Mouse (Mus musculus) liver, postnatal 0 days (tissue): ENCODE measurements around the gene Kcnb1. TPM values are rescaled to one million over a fixed set of nuclear protein-coding genes. Genes with fewer than 3 reads are reported as not detected.

ENCODE experiments used
- ATAC-seq: fragments of 200-750 bp; cut with Nextera tagmentation; 2 replicates; pipeline ENCODE4 v1.8.0; 2017; ENCODE audit warnings: mild to moderate bottlenecking, moderate library complexity
- DNase-seq: peaks from one replicate; pipeline ENCODE4 v3.0.0-alpha.2; 2016
- H3K27ac ChIP-seq: fragments of 300-500 bp; sonication (generic); 2 replicates; pipeline ENCODE4 v1.5.1; 2014; ENCODE audit warnings: antibody characterized with exemption, moderate library complexity, mild to moderate bottlenecking, low read depth
- H3K27me3 ChIP-seq: fragments of 300-500 bp; sonication (generic); 2 replicates; pipeline ENCODE4 v1.6.1; 2014; ENCODE audit warnings: low read length, control low read depth, mixed read lengths; ENCODE audit not compliant: insufficient read depth
- H3K36me3 ChIP-seq: fragments of 300-500 bp; sonication (generic); replicated peaks from 2 replicates; pipeline ENCODE4 v1.6.1; 2014; ENCODE audit warnings: mild to moderate bottlenecking, control low read depth, low read length, moderate library complexity, mixed read lengths; ENCODE audit not compliant: insufficient read depth
- H3K4me1 ChIP-seq: fragments of 300-500 bp; sonication (generic); 2 replicates; pipeline ENCODE4 v1.6.1; 2014; ENCODE audit warnings: antibody characterized with exemption, mild to moderate bottlenecking, control low read depth; ENCODE audit not compliant: insufficient read depth
- H3K4me2 ChIP-seq: fragments of 300-500 bp; sonication (generic); 2 replicates; pipeline ENCODE4 v1.6.1; 2014; ENCODE audit warnings: low read depth, mild to moderate bottlenecking, low read length, moderate library complexity, mixed read lengths
- H3K4me3 ChIP-seq: fragments of 300-500 bp; sonication (generic); 2 replicates; pipeline ENCODE4 v1.5.1; 2014; ENCODE audit warnings: low read depth, low read length
- H3K9ac ChIP-seq: fragments of 300-500 bp; sonication (generic); replicated peaks from 2 replicates; pipeline ENCODE4 v1.6.1; 2014; ENCODE audit warnings: mild to moderate bottlenecking, moderate library complexity
- H3K9me3 ChIP-seq: fragments of 300-500 bp; sonication (generic); 2 replicates; pipeline ENCODE4 v1.6.1; 2016; ENCODE audit warnings: mild to moderate bottlenecking, control low read depth, low read length, mixed read lengths
- CTCF ChIP-seq: sonication (generic); IDR thresholded peaks from 2 replicates; pipeline ENCODE4 v1.5.1; 2016; ENCODE audit warnings: antibody characterized with exemption, low read depth
- EP300 ChIP-seq: IDR thresholded peaks from 2 replicates; pipeline ENCODE4 v1.6.1; 2016; ENCODE audit warnings: antibody characterized with exemption, low read depth, mild to moderate bottlenecking
- WGBS: fragments of 180-500 bp; shearing (Covaris S2); extraction: QIAGEN DNeasy Blood & Tissue Kit; methylation state at CpG from one replicate; pipeline ENCODE4 v1.1.7; 2014; ENCODE audit not compliant: insufficient replicate concordance; 5-methylcytosine and 5-hydroxymethylcytosine counted together
- polyA plus RNA-seq: library from polyadenylated mRNA; unstranded; fragments of >200 nt; fragmentation: Nextera tagmentation; extraction: Ambion mirVana; gene quantifications from 2 replicates; pipeline ENCODE4 v1.2.1, GENCODE M21; 2015

Gene Kcnb1
- polyA plus RNA-seq, 1 experiment from 2014 or later = 0.11 TPM

DNA sequence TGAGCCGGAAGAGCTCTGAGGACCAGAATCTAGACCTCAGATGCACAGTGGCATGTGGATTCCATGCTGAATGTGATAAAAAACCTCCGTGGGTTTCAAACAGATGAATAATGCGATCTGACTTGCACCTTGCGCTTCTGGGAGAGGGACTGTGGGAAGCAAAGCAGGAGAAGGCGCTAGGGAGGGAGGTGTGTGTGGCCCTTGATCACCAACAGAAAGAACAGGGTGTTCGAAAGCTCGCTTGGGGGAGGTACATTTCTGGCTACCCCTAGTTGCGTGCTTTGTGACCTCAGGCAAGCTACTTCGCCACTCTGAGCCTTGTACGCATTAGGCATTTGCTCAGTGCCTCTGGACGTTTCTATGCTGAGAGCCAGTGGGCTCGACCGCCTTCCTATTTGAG, 4.0 kb downstream of the Kcnb1 start:
- ATAC-seq (no peak), DNase-seq (no peak)
- WGBS = 61% methylated on average over 13 of the region's 13 CpGs
- Histone ChIP-seq H3K4me1 (peaks cover 14% of the 10 kb centered on the region), H3K4me3 (no peak overlapping the region), H3K27me3 (peaks cover 37% of the 10 kb centered on the region), H3K36me3 (no peaks in the 10 kb centered on the region), H3K27ac (no peak overlapping the region), H3K4me2 (no peak overlapping the region), H3K9ac (no peak overlapping the region), H3K9me3 (no peaks in the 10 kb centered on the region)
- TF ChIP-seq EP300 (no peak), CTCF (no peak)

DNA sequence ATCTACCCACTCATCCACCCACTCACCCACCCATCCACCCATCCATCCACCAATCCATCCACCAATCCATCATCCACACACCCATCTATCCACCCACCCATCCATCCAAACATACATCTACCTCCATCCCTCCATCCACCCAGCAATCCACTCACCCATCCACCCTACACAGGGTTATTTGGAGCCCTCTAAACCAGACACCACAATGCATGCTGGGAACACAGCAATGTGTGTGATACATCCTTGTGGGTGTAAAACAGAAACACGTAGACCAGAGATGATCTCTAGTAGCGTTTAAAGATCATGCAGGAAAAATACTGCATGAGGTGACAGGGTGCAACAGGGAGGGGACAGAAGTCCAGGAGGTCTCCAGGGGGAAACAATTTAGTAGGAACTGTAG, 4.5 kb downstream of the Kcnb1 start:
- no peak overlapping the region for H3K4me3 ChIP-seq
- 67% methylated on average over 2 of the region's 2 CpGs for WGBS
- ATAC-seq = no peak
- TF ChIP-seq EP300 (no peak), CTCF (no peak)
- H3K27ac ChIP-seq = no peak overlapping the region
- no peaks in the 10 kb centered on the region for H3K9me3 ChIP-seq
- DNase-seq = no peak
- no peaks in the 10 kb centered on the region for H3K36me3 ChIP-seq
- no peak overlapping the region for H3K4me2 ChIP-seq
- H3K4me1 ChIP-seq = peaks cover 14% of the 10 kb centered on the region
- H3K27me3 ChIP-seq = peaks cover 31% of the 10 kb centered on the region
- H3K9ac ChIP-seq = no peak overlapping the region

DNA sequence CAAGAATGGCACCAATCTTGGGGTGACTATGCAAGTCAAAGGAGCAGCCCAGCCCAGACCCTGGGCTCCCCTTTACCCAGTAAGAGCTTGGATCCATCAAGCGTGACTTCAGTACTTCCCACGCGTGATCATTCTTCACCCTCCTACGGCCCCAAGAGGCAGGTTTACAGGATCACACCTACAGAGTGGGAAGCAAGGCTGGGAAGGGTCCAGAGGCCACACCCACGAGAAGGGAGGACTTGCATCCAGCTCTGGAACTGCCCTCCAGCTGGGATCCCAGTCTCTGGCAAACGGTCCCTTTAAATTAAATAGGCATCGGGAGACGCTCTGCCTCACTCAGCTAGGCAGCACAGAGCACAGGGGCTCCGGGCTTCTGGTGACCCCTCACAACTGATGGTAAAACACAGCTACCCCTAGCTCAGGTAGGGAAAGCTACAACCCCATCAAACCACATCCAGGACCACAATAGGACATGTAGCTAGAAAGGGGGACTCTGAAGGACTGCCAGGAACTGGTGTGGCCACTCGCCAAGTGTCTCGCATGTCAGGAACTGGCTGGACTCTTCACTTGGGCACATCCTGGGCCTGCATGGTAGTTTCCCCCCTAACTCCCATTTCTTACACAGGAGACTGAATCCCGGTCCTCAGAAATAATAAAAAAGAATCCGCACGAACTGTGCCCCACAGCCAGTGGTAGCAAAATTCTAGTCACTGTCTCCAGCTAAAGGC, 8.1 kb downstream of the Kcnb1 start:
- DNase-seq = no peak
- Histone ChIP-seq H3K9ac (no peak overlapping the region), H3K27ac (no peak overlapping the region), H3K4me1 (no peaks in the 10 kb centered on the region), H3K9me3 (no peaks in the 10 kb centered on the region), H3K27me3 (0 out of 2 replicates have a peak, but pooled peaks cover 2% of the 10 kb centered on the region), H3K4me3 (no peak overlapping the region), H3K4me2 (no peak overlapping the region), H3K36me3 (no peaks in the 10 kb centered on the region)
- TF ChIP-seq EP300 (no peak), CTCF (no peak)
- no peak for ATAC-seq
- WGBS = 70% methylated on average over 14 of the region's 14 CpGs

DNA sequence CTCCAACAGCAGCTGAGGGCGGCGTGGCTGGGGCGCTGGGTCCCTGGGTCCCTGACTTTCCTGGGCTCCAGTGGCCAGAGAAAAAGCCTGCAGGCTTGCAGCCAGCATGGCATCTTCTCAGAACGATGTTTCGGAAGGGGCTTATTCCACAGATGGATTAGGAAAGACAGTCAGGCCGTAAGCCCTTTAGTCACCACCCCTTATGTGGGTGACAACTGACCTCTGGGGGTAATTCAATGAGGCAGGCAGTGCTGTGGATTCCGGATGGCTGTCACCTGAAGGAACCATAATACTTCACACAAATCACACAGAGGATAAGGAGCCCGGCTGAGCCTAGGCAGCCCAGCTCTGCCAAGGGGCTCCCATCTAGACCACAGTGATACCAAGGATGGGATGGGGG, 8.9 kb downstream of the Kcnb1 start:
- DNase-seq (no peak), ATAC-seq (no peak)
- Histone ChIP-seq H3K4me1 (no peaks in the 10 kb centered on the region), H3K36me3 (no peaks in the 10 kb centered on the region), H3K27me3 (0 out of 2 replicates have a peak, but pooled peaks cover 2% of the 10 kb centered on the region), H3K4me3 (no peak overlapping the region), H3K4me2 (no peak overlapping the region), H3K9ac (no peak overlapping the region), H3K9me3 (no peaks in the 10 kb centered on the region), H3K27ac (no peak overlapping the region)
- TF ChIP-seq CTCF (no peak), EP300 (no peak)
- WGBS = 67% methylated on average over 8 of the region's 8 CpGs

DNA sequence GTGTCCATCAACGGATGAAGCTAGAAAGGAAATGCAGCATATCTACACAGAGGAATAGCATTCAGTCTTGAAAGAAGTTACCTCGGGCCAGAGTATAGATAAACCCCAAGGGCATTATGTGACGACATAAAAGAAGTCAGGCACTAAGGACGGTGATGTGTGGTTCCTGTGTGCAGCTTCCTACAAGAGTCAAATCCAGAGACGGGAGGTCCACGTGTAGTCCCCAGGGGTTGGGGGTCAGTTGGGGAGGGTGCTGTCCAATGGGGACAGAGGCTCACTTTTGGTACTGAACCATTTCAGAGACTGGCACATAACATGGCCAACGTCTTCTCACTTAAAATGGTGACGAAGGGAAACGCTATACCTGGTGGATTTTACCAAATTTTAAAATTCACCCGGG, 10.7 kb downstream of the Kcnb1 start:
- Histone ChIP-seq H3K4me1 (no peaks in the 10 kb centered on the region), H3K9me3 (no peaks in the 10 kb centered on the region), H3K4me2 (no peak overlapping the region), H3K27me3 (no peaks in the 10 kb centered on the region), H3K36me3 (no peaks in the 10 kb centered on the region), H3K4me3 (no peak overlapping the region), H3K27ac (no peak overlapping the region), H3K9ac (no peak overlapping the region)
- WGBS = 69% methylated on average over 10 of the region's 10 CpGs
- DNase-seq (no peak), ATAC-seq (no peak)
- TF ChIP-seq CTCF = no peak
- no peak for TF ChIP-seq EP300

DNA sequence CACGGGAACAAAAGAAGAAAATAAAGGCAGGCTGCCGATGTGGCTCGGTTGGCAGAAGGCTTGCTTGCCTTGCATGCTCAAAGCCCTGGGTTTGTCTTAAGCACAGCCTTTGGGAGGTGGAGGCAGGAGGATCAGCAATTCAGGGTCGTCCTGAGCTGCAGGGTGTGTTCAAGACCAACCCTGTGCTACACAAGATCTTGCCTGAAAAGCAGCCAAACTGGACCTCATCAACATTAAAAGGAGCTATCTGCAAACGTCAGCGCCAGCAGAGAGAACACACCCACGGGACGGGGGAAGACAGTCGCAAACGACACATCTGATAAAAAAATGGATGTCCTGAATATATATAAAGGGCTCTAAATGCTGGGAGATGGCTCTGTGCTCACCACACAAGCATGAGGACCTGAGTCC, 12.7 kb downstream of the Kcnb1 start:
- Histone ChIP-seq H3K27ac (no peak overlapping the region), H3K4me2 (no peak overlapping the region), H3K36me3 (no peaks in the 10 kb centered on the region), H3K9me3 (no peaks in the 10 kb centered on the region), H3K27me3 (no peaks in the 10 kb centered on the region), H3K4me3 (no peak overlapping the region), H3K9ac (no peak overlapping the region), H3K4me1 (no peaks in the 10 kb centered on the region)
- TF ChIP-seq CTCF (no peak), EP300 (no peak)
- 45% methylated on average over 10 of the region's 10 CpGs for WGBS
- ATAC-seq (no peak), DNase-seq (no peak)

DNA sequence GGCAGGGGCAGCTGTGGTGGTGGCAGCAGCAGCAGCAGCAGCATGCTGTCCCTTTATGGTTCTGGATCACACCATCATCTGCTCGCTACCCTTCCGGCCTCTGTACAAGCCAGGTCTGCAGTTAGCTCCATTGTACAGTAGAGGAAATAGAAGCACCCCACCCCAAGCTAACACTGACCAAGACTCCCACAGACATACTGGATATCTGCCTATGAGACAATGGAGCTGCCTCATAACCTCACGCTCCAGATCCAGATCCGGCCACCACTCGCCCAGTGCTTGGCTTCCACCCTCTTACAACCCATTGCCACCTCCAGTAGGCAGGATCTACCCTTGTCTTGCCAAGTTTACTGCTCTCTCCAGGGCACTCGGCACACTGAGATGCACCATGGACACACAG, 14.7 kb downstream of the Kcnb1 start:
- Histone ChIP-seq H3K4me1 (no peaks in the 10 kb centered on the region), H3K36me3 (no peaks in the 10 kb centered on the region), H3K27me3 (no peaks in the 10 kb centered on the region), H3K9me3 (no peaks in the 10 kb centered on the region), H3K4me3 (no peak overlapping the region), H3K4me2 (no peak overlapping the region), H3K9ac (no peak overlapping the region), H3K27ac (no peak overlapping the region)
- ATAC-seq = no peak
- no peak for DNase-seq
- WGBS = 85% methylated on average over 6 of the region's 6 CpGs
- no peak for TF ChIP-seq CTCF
